Comparison of ENCODE assay signal across 8 mouse cellular contexts in genomic region chr3:96065754-96066375, GRCm38 (mm10). TPM values are rescaled to one million over a fixed set of nuclear protein-coding genes. Genes with fewer than 3 reads are reported as not detected.
A peak's percentile ranks its signal among the peaks of the same experiment; 100 is the strongest.
DNase-seq lines count a peak whose midpoint lies in the region; ATAC-seq and TF ChIP-seq lines count a peak whose summit lies in the region.

No protein-coding gene starts in this region.

- no peak overlapping the region for H3K4me2 ChIP-seq in neural tube, embryonic 11.5 days (ENCODE audit: low read depth)
- H3K4me2 ChIP-seq in forebrain, postnatal 0 days (ENCODE audit: low read depth): peak overlapping the region; percentile 27
- no peak overlapping the region for H3K4me2 ChIP-seq in hindbrain, embryonic 11.5 days (replicated peaks; ENCODE audit: low read depth, low read length)
- peak overlapping the region; percentile 51 for H3K4me2 ChIP-seq in lung, embryonic 14.5 days

- no peaks in the 10 kb centered on the region for H3K4me1 ChIP-seq in neural tube, embryonic 11.5 days (ENCODE audit: control insufficient read depth, insufficient read depth, low read length)
- H3K4me1 ChIP-seq in forebrain, postnatal 0 days (ENCODE audit: insufficient read depth): no peaks in the 10 kb centered on the region
- no peaks in the 10 kb centered on the region for H3K4me1 ChIP-seq in hindbrain, embryonic 11.5 days (replicated peaks; ENCODE audit: control insufficient read depth, insufficient read depth, low read length)
- no peaks in the 10 kb centered on the region for H3K4me1 ChIP-seq in lung, embryonic 14.5 days (ENCODE audit: insufficient read depth)

- ATAC-seq in neural tube, embryonic 11.5 days (ENCODE audit: insufficient read depth, low FRiP score, low TSS enrichment): no peak
- peak; percentile 72 for ATAC-seq in forebrain, postnatal 0 days
- no peak for ATAC-seq in hindbrain, embryonic 11.5 days (ENCODE audit: low FRiP score)
- ATAC-seq in lung, embryonic 14.5 days (ENCODE audit: insufficient read depth): peak; percentile 60

- H3K4me3 ChIP-seq in neural tube, embryonic 11.5 days (ENCODE audit: low read depth, low read length): no peak overlapping the region
- 0 out of 2 replicates have a peak overlapping the region, but pooled peaks have one; percentile 8 for H3K4me3 ChIP-seq in forebrain, postnatal 0 days (ENCODE audit: low read depth, low read length)
- no peak overlapping the region for H3K4me3 ChIP-seq in hindbrain, embryonic 11.5 days (ENCODE audit: low read depth, low read length)
- H3K4me3 ChIP-seq in lung, embryonic 14.5 days (ENCODE audit: low read depth, low read length): peak overlapping the region; percentile 21; the same call in 1 of the 2 replicates

- DNase-seq in neural tube, embryonic 11.5 days (ENCODE audit: low spot score): peak; percentile 57
- DNase-seq in neural tube, embryonic 10.5 days (ENCODE audit: extremely low spot score, low spot score): no peak
- DNase-seq in cerebellum, adult 11 months: peak; percentile 59
- DNase-seq in forebrain, postnatal 0 days: peak; percentile 83
- DNase-seq in hindbrain, embryonic 11.5 days (ENCODE audit: low spot score): peak; percentile 71
- peak; percentile 76 to 78 for DNase-seq in layer of hippocampus, adult 8-10 months (ENCODE audit: low spot score in 2 of 2)
- peak; percentile 92 for DNase-seq in lung, embryonic 14.5 days
- peak; percentile 44 to 56 for DNase-seq in right cerebral cortex, postnatal 36 days (ENCODE audit: low spot score in 2 of 2)

- H3K36me3 ChIP-seq in neural tube, embryonic 11.5 days (ENCODE audit: control insufficient read depth, insufficient read depth, low read length): no peaks in the 10 kb centered on the region
- no peaks in the 10 kb centered on the region for H3K36me3 ChIP-seq in forebrain, postnatal 0 days (ENCODE audit: insufficient read depth)
- H3K36me3 ChIP-seq in hindbrain, embryonic 11.5 days (ENCODE audit: control insufficient read depth, insufficient read depth, low read length): no peaks in the 10 kb centered on the region
- H3K36me3 ChIP-seq in lung, embryonic 14.5 days (ENCODE audit: insufficient read depth): no peaks in the 10 kb centered on the region

- no peak overlapping the region for H3K27ac ChIP-seq in neural tube, embryonic 11.5 days (ENCODE audit: low read depth, low read length)
- no peak overlapping the region for H3K27ac ChIP-seq in forebrain, postnatal 0 days (ENCODE audit: low read depth, low read length)
- no peak overlapping the region for H3K27ac ChIP-seq in hindbrain, embryonic 11.5 days (ENCODE audit: low read depth, low read length)
- H3K27ac ChIP-seq in lung, embryonic 14.5 days (ENCODE audit: low read depth): no peak overlapping the region

- no peak overlapping the region for H3K9ac ChIP-seq in neural tube, embryonic 11.5 days (ENCODE audit: low read length)
- no peak overlapping the region for H3K9ac ChIP-seq in forebrain, postnatal 0 days
- no peak overlapping the region for H3K9ac ChIP-seq in hindbrain, embryonic 11.5 days (ENCODE audit: low read depth, low read length)
- no peak overlapping the region for H3K9ac ChIP-seq in lung, embryonic 14.5 days

- H3K9me3 ChIP-seq in neural tube, embryonic 11.5 days (ENCODE audit: control insufficient read depth, low read length): no peaks in the 10 kb centered on the region
- no peaks in the 10 kb centered on the region for H3K9me3 ChIP-seq in forebrain, postnatal 0 days (ENCODE audit: low read length)
- H3K9me3 ChIP-seq in hindbrain, embryonic 11.5 days (ENCODE audit: control insufficient read depth, low read length): no peaks in the 10 kb centered on the region
- no peaks in the 10 kb centered on the region for H3K9me3 ChIP-seq in lung, embryonic 14.5 days (ENCODE audit: low read depth, low read length)

- WGBS in neural tube, embryonic 11.5 days: 59% methylated on average over 20 of the region's 20 CpGs
- WGBS in forebrain, postnatal 0 days: 41% methylated on average over 20 of the region's 20 CpGs
- WGBS in hindbrain, embryonic 11.5 days: 42% methylated on average over 20 of the region's 20 CpGs
- WGBS in lung, embryonic 14.5 days: 28% methylated on average over 20 of the region's 20 CpGs

- peak; percentile 63 for TF ChIP-seq CTCF in forebrain, postnatal 0 days (IDR thresholded peaks at IDR 0.05; ENCODE audit: low read depth)
- TF ChIP-seq CTCF in lung, embryonic 14.5 days (IDR thresholded peaks at IDR 0.05; ENCODE audit: low read depth): peak; percentile 68

- H3K27me3 ChIP-seq in neural tube, embryonic 11.5 days (ENCODE audit: control insufficient read depth, insufficient read depth, low read length): no peaks in the 10 kb centered on the region
- no peaks in the 10 kb centered on the region for H3K27me3 ChIP-seq in forebrain, postnatal 0 days (ENCODE audit: insufficient read depth, low read length)
- H3K27me3 ChIP-seq in hindbrain, embryonic 11.5 days (ENCODE audit: control insufficient read depth, insufficient read depth, low read length): no peaks in the 10 kb centered on the region
- no peaks in the 10 kb centered on the region for H3K27me3 ChIP-seq in lung, embryonic 14.5 days (ENCODE audit: insufficient read depth, low read length)

RNA-seq across cellular contexts. Expression of gene Vps45, which starts 7.6 kb away (rescaled TPM):
- 31.0 and 32.2 TPM in 2 replicates for polyA plus RNA-seq in neural tube, embryonic 11.5 days (2014; fragmentation: Nextera tagmentation; extraction: Ambion mirVana)
- total RNA-seq in forebrain, postnatal 0 days (2014; rRNA removed): 59.5 and 60.5 TPM in 2 replicates
- polyA plus RNA-seq in forebrain, postnatal 0 days (2015; fragmentation: Nextera tagmentation; extraction: Ambion mirVana): 65.1 and 68.3 TPM in 2 replicates
- 27.4 and 27.9 TPM in 2 replicates for polyA plus RNA-seq in hindbrain, embryonic 11.5 days (2014; fragmentation: Nextera tagmentation; extraction: Ambion mirVana)
- 10 to 100 TPM; 42.9 to 55.4 (median 51.6) TPM for total RNA-seq in layer of hippocampus, adult 8-10 months (2022)
- 18.6 and 19.7 TPM in 2 replicates for polyA plus RNA-seq in lung, embryonic 14.5 days (2014; fragmentation: Nextera tagmentation; extraction: Ambion mirVana)

RNA-seq across cellular contexts. Expression of gene Otud7b, which starts 38.5 kb away (rescaled TPM):
- polyA plus RNA-seq in neural tube, embryonic 11.5 days (2014; fragmentation: Nextera tagmentation; extraction: Ambion mirVana): 9.0 and 11.4 TPM in 2 replicates
- total RNA-seq in forebrain, postnatal 0 days (2014; rRNA removed): 6.2 and 13.5 TPM in 2 replicates
- polyA plus RNA-seq in forebrain, postnatal 0 days (2015; fragmentation: Nextera tagmentation; extraction: Ambion mirVana): 5.7 and 8.8 TPM in 2 replicates
- 10.0 and 10.8 TPM in 2 replicates for polyA plus RNA-seq in hindbrain, embryonic 11.5 days (2014; fragmentation: Nextera tagmentation; extraction: Ambion mirVana)
- total RNA-seq in layer of hippocampus, adult 8-10 months (2022): 10 to 100 TPM; 38.1 to 40.1 (median 38.9) TPM
- 18.9 and 21.3 TPM in 2 replicates for polyA plus RNA-seq in lung, embryonic 14.5 days (2014; fragmentation: Nextera tagmentation; extraction: Ambion mirVana)

Comparison
In these comparisons a context has a peak if more than half of its experiments do, and no peak if none do; other contexts are left out.
1. ATAC-seq: peak in forebrain, postnatal 0 days (single experiment) and lung, embryonic 14.5 days (single experiment); none in neural tube, embryonic 11.5 days (single experiment) and hindbrain, embryonic 11.5 days (single experiment).
2. H3K4me2 ChIP-seq: peak in forebrain, postnatal 0 days (single experiment) and lung, embryonic 14.5 days (single experiment); none in neural tube, embryonic 11.5 days (single experiment) and hindbrain, embryonic 11.5 days (single experiment).
3. H3K4me3 ChIP-seq: peak in forebrain, postnatal 0 days (single experiment) and lung, embryonic 14.5 days (single experiment); none in neural tube, embryonic 11.5 days (single experiment) and hindbrain, embryonic 11.5 days (single experiment).